Mouse (Mus musculus): ENCODE measurements at regions not wholly inside any gene's neighbourhood (a gene's known extent, or its start where the extent isn't known, plus 50 kb on each side); places are given as distances from the start of the nearest gene placed in this dataset.

DNA sequence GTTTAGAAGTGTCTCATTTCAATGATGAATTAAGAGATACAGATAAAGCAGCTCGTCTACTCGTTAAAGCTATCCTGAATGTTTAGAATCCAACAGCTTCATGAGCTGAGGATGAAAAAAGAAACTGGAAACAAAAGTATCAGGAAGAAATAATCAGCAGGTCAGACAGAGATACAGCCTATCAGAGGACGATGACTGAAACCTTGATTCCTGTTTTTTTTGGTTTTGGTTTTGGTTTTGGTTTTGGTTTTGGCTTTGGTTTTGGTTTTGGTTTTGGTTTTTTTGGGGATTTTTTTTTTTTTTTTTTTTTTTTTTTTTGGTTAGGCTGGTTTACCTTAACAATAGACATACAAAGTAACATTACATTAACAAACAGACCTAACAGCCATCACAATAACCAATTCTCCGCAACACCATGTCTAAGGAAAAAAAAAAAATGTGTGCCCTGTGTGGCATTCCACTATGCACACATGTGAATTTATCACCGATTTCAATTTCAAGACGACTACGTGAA is 66.9 kb upstream of the Pdha2 start:
- no peak for DNase-seq

DNA sequence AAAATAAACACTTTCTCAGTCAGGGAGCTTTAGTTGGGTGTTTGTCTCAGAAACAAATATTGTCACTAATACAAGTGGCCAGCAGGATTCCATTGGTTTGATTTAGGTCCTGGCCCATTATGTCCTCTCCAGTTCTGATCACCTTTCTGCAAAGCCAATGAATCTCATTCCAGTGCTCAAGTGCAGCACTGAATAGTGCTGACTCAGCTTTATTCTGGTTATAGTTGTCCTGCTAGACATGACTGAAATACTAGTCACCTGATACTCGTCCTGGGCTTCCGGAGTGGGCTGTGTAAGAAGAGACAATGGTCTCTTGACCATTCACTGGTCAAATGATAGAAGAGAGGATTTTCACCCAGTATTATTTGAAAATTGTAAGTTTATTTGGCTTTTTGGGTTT is 81.6 kb upstream of the Pdha2 start:
- DNase-seq = no peak

DNA sequence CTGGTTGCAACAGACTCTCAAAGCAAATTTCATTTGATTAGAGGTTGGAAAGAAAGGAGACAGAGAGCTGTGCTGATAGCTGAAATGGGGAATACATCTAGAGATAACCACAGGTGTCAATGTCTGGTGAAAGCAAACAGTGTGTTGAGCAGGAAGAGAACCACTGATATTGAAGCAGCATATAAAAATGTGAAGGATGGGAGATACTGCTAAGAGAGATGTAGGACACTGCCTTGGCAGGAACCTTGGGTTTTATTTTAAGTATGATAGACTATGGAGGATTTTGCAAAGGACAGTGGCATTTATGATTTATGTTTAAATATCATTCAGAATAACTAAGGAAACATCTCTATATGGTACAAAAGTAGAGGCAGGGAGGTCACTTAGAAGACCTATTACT is 84.7 kb upstream of the Pdha2 start:
- no peak for DNase-seq

DNA sequence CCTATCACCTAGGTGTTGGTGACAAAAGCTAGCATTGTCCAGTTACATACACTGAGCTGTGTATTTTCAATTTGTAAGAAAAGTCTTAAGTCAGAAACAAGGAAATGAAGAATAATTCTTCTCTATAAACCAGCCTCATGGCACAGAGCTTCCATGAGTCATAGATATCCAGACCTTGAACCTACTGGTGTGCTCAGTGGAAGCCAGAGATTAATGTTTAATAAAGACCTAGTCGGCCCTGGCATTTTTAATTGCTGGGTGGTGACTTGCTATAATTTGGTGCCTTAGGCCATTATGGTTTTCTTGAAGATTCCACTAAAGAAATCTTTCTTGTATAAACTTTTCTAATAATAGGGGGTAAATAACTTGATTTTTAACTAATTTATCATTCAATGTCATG is 87.6 kb upstream of the Pdha2 start:
- peak; percentile 19 for DNase-seq

DNA sequence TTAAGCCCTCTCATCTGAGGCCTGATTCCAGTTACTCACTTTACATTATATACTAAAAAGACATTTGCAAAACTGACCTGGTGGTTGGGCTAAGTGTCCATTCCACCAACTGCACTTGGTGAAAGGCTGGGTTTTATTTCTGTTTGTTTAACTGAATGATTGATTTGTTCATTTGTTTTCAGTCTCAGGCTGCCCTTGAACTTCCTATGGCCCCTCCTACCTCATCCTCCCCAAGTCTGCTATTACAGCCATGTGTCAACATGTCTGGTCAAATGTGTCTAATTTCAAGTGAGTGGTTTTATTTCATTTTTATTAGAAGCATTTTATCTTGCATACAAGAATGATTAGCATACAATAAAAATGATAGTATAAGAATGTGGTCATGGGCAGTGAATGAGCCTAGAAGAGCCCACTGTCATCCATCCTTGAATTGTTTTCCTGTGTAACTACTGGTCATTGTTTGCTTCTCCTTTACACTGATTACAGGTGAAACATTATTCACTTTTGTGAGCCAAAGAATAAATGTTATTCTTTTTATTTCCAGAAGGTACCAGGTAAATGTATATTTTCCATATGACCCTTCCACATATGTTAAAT is 121.5 kb upstream of the Pdha2 start:
- no peak for DNase-seq

DNA sequence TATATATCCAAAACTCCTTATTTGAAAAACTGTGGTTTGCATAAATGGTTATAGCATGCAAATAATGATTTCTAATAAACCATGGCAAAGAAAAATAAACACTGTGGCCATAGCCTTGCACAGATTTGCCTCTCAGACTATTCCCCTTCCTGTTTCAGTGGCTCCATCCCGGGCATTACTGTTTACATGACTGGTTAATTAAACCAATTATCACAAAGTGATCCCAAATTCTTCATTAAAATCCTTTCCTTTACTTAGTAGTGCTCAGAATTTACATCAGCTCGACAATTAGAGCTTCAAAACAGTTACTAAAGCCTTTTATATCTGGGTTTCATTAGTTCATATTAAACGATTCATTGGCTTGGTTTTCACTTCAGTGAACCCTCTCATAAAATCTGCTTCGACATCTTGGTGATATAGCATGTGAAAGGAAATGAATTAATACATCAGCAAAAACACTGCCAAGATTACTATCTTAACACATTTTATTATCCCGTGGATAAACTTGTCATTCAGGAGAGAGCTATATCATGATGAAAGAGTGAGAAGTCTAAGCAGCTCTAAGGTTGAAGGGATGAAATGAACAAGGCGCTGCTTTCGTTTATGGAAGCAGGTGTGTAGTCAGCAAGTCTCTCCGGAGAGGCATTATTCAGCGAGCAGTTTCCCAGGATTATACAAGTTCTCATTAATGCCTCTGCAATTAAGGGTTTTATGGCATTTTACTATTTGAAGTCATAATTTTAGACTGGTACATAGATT is 126.2 kb upstream of the Pdha2 start:
- no peak for DNase-seq

DNA sequence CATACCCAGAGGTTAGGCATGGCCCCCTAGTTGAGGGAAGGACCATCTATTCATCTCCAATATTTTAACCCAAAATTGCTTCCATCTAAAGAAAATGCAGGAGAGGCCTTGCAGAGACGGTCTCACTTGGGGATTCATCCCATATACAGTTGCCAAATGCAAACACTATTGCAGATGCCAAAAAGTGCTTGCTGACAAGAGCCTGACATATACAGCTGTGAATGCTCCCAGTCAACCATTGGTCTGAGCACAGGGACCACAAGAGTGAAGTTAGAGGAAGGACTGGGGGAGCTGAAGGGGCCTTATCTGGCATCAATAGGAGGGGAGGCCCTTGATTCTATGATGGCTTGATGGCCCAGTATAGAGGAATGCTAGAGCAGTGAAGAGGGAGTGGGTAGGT is 111.1 kb upstream of the Unc5c start:
- DNase-seq = no peak

DNA sequence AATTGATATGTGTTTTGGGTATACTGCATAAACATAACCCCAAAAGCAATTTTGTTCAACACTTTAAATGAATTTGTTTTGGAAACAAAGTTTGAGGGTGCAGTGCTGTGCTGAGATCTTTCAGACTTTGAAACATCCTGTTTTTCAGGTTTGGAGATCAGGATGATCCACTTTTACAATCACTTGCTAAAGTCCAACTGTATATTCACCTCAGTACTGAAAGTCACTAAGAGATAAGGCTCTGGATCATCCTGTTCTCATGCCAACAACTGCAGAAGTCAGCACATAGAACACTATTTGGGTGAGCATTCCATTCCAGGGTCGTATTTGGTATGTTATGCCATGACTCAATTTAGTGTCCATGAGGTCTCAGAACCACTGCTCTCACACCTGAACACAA is 72.0 kb upstream of the Unc5c start:
- no peak for DNase-seq

DNA sequence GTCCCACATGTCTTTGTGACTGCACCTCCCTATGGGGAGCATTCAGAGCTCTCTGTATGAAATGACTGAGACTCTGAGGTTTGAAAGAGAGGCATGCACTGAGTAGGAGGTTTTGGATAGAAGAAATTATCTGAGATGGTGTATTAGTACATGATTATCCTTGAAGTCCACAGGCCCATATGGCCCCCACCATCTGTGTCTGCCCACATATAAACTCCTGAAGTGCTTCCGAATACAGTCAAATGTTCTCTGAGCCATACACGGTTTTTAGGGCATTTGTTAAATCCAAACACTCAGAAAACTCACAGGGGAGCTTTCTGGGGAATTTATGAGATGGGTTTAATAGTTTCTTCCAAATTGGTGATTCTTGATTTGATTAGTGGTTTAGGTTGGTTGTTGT is 66.8 kb upstream of the Unc5c start:
- DNase-seq = no peak
